Mouse (Mus musculus): ENCODE measurements around the gene Kif3a. TPM values are rescaled to one million over a fixed set of nuclear protein-coding genes. Genes with fewer than 3 reads are reported as not detected.
A peak's percentile ranks its signal among the peaks of the same experiment; 100 is the strongest.
"Not testable (repeated sequence)": the region's sequence is repeated elsewhere in the genome, so short reads cannot be mapped to it uniquely, and the experiment has no call there.

Kif3a gene
- polyA plus RNA-seq, 1 experiment from 2014 or later: 363 TPM

DNA sequence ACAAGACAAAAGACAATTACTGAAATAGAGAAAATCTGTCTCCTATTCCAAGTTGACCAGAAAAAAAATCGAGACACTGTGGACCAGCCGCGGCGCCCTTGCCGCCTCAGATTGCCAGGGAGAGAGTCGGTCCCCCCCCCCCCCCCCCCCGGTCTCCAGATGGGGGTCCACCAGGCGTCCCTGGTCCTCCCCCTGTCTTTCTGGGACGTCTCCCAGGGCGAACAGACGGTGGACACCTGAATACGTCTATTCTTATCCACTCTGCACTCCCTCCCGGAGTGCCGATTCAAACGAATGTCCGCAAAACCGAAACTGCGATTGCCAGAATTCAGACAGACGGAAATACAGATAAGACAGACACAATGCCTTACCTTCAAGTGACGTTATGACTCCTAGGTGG lies 10.7 kb upstream of the Kif3a start:
- ATAC-seq: not testable (repeated sequence)

GRCm38 (mm10) chr11:53557992-53558391 lies 9.2 kb upstream of the Kif3a start:
- WGBS: 100% methylated on average over 1 of the region's 3 CpGs
- not testable (repeated sequence) for H3K4me3 ChIP-seq (ENCODE audit: low read depth, low read length); H3K9ac ChIP-seq (ENCODE audit: low read depth, low read length); H3K36me3 ChIP-seq (ENCODE audit: control insufficient read depth, insufficient read depth, low read length); H3K9me3 ChIP-seq (replicated peaks; ENCODE audit: control insufficient read depth, low read length, poor library complexity, severe bottlenecking); H3K27ac ChIP-seq (ENCODE audit: low read length); H3K4me2 ChIP-seq (ENCODE audit: low read length); H3K4me1 ChIP-seq (ENCODE audit: control insufficient read depth, insufficient read depth, low read length); ATAC-seq; H3K27me3 ChIP-seq (ENCODE audit: control insufficient read depth, insufficient read depth, low read depth, low read length)

More for the DNA sequence above, 10.7 kb upstream of the Kif3a start:
- not testable (repeated sequence) for H3K4me3 ChIP-seq (ENCODE audit: low read depth, low read length); H3K4me1 ChIP-seq (ENCODE audit: control insufficient read depth, insufficient read depth, low read length); H3K27me3 ChIP-seq (ENCODE audit: control insufficient read depth, insufficient read depth, low read depth, low read length); H3K9me3 ChIP-seq (replicated peaks; ENCODE audit: control insufficient read depth, low read length, poor library complexity, severe bottlenecking); H3K27ac ChIP-seq (ENCODE audit: low read length); H3K9ac ChIP-seq (ENCODE audit: low read depth, low read length); H3K36me3 ChIP-seq (ENCODE audit: control insufficient read depth, insufficient read depth, low read length); H3K4me2 ChIP-seq (ENCODE audit: low read length)
- 95% methylated on average over 12 of the region's 20 CpGs for WGBS

DNA sequence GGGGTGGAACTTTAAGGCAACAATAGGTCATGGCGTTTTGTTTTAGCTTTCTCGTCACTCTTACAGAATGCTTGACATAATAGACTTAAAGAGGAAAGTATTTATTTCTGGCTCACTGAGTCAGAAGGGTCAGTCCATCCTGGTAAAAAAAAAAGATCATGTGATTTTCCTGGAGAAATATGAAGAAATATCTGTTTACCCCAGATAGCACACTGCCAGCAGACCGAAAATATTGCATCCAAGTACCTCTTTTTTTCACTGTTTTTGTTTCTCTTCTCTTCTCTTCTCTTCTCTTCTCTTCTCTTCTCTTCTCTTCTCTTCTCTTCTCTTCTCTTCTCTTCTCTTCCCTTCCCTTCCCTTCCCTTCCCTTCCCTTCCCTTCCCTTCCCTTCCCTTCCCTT lies 7.2 kb upstream of the Kif3a start:
- not testable (repeated sequence) for H3K36me3 ChIP-seq (ENCODE audit: control insufficient read depth, insufficient read depth, low read length); H3K9ac ChIP-seq (ENCODE audit: low read depth, low read length); ATAC-seq; H3K4me2 ChIP-seq (ENCODE audit: low read length); H3K4me1 ChIP-seq (ENCODE audit: control insufficient read depth, insufficient read depth, low read length); H3K27me3 ChIP-seq (ENCODE audit: control insufficient read depth, insufficient read depth, low read depth, low read length); H3K9me3 ChIP-seq (replicated peaks; ENCODE audit: control insufficient read depth, low read length, poor library complexity, severe bottlenecking); H3K27ac ChIP-seq (ENCODE audit: low read length); H3K4me3 ChIP-seq (ENCODE audit: low read depth, low read length)
- WGBS: 90% methylated on average over 1 of the region's 3 CpGs

GRCm38 (mm10) chr11:53561986-53562385 lies 5.2 kb upstream of the Kif3a start:
- no peak overlapping the region for H3K9ac ChIP-seq (ENCODE audit: low read depth, low read length)
- H3K27me3 ChIP-seq (ENCODE audit: control insufficient read depth, insufficient read depth, low read depth, low read length): no peaks in the 10 kb centered on the region
- no peak overlapping the region for H3K4me2 ChIP-seq (ENCODE audit: low read length)
- H3K9me3 ChIP-seq (replicated peaks; ENCODE audit: control insufficient read depth, low read length, poor library complexity, severe bottlenecking): peaks cover 3% of the 10 kb centered on the region; the same call in 1 of the 2 replicates
- 84% methylated on average over 2 of the region's 2 CpGs for WGBS
- H3K4me3 ChIP-seq (ENCODE audit: low read depth, low read length): no peak overlapping the region
- no peaks in the 10 kb centered on the region for H3K36me3 ChIP-seq (ENCODE audit: control insufficient read depth, insufficient read depth, low read length)
- ATAC-seq: no peak
- peaks cover 3% of the 10 kb centered on the region; the same call in 1 of the 2 replicates for H3K4me1 ChIP-seq (ENCODE audit: control insufficient read depth, insufficient read depth, low read length)
- H3K27ac ChIP-seq (ENCODE audit: low read length): no peak overlapping the region

- WGBS: 93% methylated on average over 4 of the region's 4 CpGs
- H3K27ac ChIP-seq (ENCODE audit: low read length): peak overlapping the region; percentile 92
- peak overlapping the region; percentile 93 for H3K9ac ChIP-seq (ENCODE audit: low read depth, low read length)
- H3K4me1 ChIP-seq (ENCODE audit: control insufficient read depth, insufficient read depth, low read length): peaks cover 20% of the 10 kb centered on the region
- peak overlapping the region; percentile 82 for H3K4me3 ChIP-seq (ENCODE audit: low read depth, low read length)
- peaks cover 5% of the 10 kb centered on the region; the same call in 1 of the 2 replicates for H3K36me3 ChIP-seq (ENCODE audit: control insufficient read depth, insufficient read depth, low read length)
- H3K9me3 ChIP-seq (replicated peaks; ENCODE audit: control insufficient read depth, low read length, poor library complexity, severe bottlenecking): peaks cover 3% of the 10 kb centered on the region; the same call in 1 of the 2 replicates
- H3K27me3 ChIP-seq (ENCODE audit: control insufficient read depth, insufficient read depth, low read depth, low read length): no peaks in the 10 kb centered on the region
- ATAC-seq: no peak; the same call in 1 of the 2 replicates
- H3K4me2 ChIP-seq (ENCODE audit: low read length): peak overlapping the region; percentile 60
Observed at GRCm38 (mm10) chr11:53566646-53567045, 533 bp upstream of the Kif3a start.

DNA sequence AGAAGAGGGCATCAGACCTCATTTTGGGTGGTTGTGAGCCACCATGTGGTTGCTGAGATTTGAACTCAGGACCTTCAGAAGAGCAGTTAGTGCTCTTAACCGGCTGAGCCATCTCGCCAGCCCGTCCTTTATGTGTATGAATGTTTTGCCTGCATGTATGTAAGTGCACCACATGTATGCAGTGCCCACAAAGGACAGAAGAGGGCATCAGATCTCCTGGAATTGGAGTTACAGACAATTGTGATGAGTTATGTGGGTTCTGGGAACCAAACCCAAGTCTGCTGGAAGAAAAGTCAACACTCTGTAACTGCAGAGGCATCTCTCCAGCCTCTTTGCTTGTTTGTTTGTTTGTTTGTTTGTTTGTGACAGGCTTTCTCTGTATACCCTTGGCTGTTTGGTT lies 13.4 kb downstream of the Kif3a start:
- Histone ChIP-seq H3K4me3 (ENCODE audit: low read depth, low read length) (no peak overlapping the region), H3K9ac (ENCODE audit: low read depth, low read length) (no peak overlapping the region), H3K27me3 (ENCODE audit: control insufficient read depth, insufficient read depth, low read depth, low read length) (no peaks in the 10 kb centered on the region), H3K4me1 (ENCODE audit: control insufficient read depth, insufficient read depth, low read length) (no peaks in the 10 kb centered on the region), H3K4me2 (ENCODE audit: low read length) (no peak overlapping the region), H3K9me3 (replicated peaks; ENCODE audit: control insufficient read depth, low read length, poor library complexity, severe bottlenecking) (no peaks in the 10 kb centered on the region), H3K27ac (ENCODE audit: low read length) (no peak overlapping the region), H3K36me3 (ENCODE audit: control insufficient read depth, insufficient read depth, low read length) (peaks cover 35% of the 10 kb centered on the region)
- 99% methylated on average over 3 of the region's 3 CpGs for WGBS
- no peak for ATAC-seq

GRCm38 (mm10) chr11:53583151-53583550 lies 16.0 kb downstream of the Kif3a start:
- Histone ChIP-seq H3K36me3 (ENCODE audit: control insufficient read depth, insufficient read depth, low read length) (peaks cover 45% of the 10 kb centered on the region), H3K27me3 (ENCODE audit: control insufficient read depth, insufficient read depth, low read depth, low read length) (no peaks in the 10 kb centered on the region)
- 68% methylated on average over 10 of the region's 10 CpGs for WGBS

DNA sequence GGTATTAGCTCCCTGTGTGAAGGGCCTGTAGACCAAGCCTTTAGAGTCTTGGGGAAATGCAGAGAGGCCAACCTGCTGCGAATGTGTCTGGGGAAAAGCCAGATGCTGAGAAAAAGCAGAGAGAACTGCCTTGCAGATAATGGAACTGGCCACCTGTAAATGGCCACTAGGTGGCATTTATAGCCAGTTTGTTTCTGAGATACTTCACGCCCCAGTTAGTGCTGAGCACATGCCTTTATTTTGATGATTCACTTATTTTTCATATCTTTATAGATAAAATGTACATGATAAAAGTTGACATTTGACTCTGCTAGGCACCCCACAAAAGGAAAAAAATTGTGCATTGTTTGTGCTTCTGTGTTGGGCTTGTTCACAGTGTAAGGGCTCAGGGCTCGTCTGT lies 17.7 kb downstream of the Kif3a start:
- H3K4me2 ChIP-seq (ENCODE audit: low read length): no peak overlapping the region
- H3K36me3 ChIP-seq (ENCODE audit: control insufficient read depth, insufficient read depth, low read length): peaks cover 45% of the 10 kb centered on the region
- H3K9me3 ChIP-seq (replicated peaks; ENCODE audit: control insufficient read depth, low read length, poor library complexity, severe bottlenecking): no peaks in the 10 kb centered on the region
- ATAC-seq: no peak
- no peaks in the 10 kb centered on the region for H3K4me1 ChIP-seq (ENCODE audit: control insufficient read depth, insufficient read depth, low read length)
- 59% methylated on average over 3 of the region's 3 CpGs for WGBS
- H3K9ac ChIP-seq (ENCODE audit: low read depth, low read length): no peak overlapping the region
- H3K4me3 ChIP-seq (ENCODE audit: low read depth, low read length): no peak overlapping the region
- H3K27ac ChIP-seq (ENCODE audit: low read length): no peak overlapping the region
- no peaks in the 10 kb centered on the region for H3K27me3 ChIP-seq (ENCODE audit: control insufficient read depth, insufficient read depth, low read depth, low read length)

More at GRCm38 (mm10) chr11:53583151-53583550, 16.0 kb downstream of the Kif3a start:
- Histone ChIP-seq H3K4me2 (ENCODE audit: low read length) (no peak overlapping the region), H3K27ac (ENCODE audit: low read length) (no peak overlapping the region), H3K9ac (ENCODE audit: low read depth, low read length) (no peak overlapping the region), H3K9me3 (replicated peaks; ENCODE audit: control insufficient read depth, low read length, poor library complexity, severe bottlenecking) (no peaks in the 10 kb centered on the region), H3K4me1 (ENCODE audit: control insufficient read depth, insufficient read depth, low read length) (no peaks in the 10 kb centered on the region), H3K4me3 (ENCODE audit: low read depth, low read length) (no peak overlapping the region)
- no peak for ATAC-seq

DNA sequence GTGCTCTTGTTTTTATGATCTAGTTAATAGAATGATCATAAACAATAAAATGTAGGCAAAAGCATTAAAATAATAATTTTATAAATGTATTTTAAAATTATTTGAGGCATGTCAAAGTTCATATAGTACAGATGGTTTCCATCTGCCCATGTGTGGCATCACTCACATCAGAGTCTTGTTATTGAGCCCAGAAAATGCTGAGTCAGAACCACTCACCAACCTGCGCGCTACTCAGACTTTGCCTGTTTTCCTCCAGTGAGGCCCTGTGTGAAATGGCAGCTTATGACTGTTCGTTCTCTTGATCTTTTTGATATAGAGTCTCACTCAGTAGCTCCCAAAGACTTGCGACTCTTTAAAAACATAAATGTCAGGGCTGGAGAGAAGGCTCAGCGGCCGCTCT lies 18.3 kb downstream of the Kif3a start:
- ATAC-seq: no peak
- Histone ChIP-seq H3K9ac (ENCODE audit: low read depth, low read length) (no peak overlapping the region), H3K4me2 (ENCODE audit: low read length) (no peak overlapping the region), H3K4me3 (ENCODE audit: low read depth, low read length) (no peak overlapping the region), H3K4me1 (ENCODE audit: control insufficient read depth, insufficient read depth, low read length) (no peaks in the 10 kb centered on the region), H3K36me3 (ENCODE audit: control insufficient read depth, insufficient read depth, low read length) (peaks cover 45% of the 10 kb centered on the region), H3K27ac (ENCODE audit: low read length) (no peak overlapping the region), H3K27me3 (ENCODE audit: control insufficient read depth, insufficient read depth, low read depth, low read length) (no peaks in the 10 kb centered on the region), H3K9me3 (replicated peaks; ENCODE audit: control insufficient read depth, low read length, poor library complexity, severe bottlenecking) (no peaks in the 10 kb centered on the region)
- 97% methylated on average over 6 of the region's 6 CpGs for WGBS
